20 mouse cellular contexts compared by ENCODE assay signal in the genomic region with DNA sequence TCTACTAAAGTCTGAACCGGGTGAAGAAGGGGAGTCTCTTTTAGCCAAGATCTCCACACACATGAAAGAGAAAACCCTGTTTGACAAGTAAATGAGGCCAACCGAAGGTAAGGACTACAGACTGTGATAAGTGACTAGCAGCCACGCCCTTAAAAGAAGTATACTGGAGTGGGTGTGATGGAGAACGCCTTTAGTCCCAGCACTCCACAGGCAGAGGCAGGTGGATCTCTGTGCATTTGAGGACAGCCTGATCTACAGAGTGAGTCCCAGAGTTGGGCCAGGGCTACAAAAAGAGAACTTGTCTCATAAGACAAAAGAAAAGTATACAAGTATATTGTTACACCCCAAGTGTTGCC. TPM values are rescaled to one million over a fixed set of nuclear protein-coding genes. Genes with fewer than 3 reads are reported as not detected.
DNase-seq lines count a peak whose midpoint lies in the region; ATAC-seq and TF ChIP-seq lines count a peak whose summit lies in the region.
"Had no signal": no experiment of that assay in that cellular context is flagged by ENCODE, and none has a peak within 500 bp of the region (broad histone marks: within the 10 kb centered on the region; RNA-seq: fewer than 3 reads in every experiment).

No protein-coding gene starts in this region.

- 16% methylated on average over 4 of the region's 4 CpGs for WGBS in liver, embryonic 14.5 days (ENCODE audit: insufficient replicate concordance)

- H3K79me2 ChIP-seq in MEL (ENCODE audit: control insufficient read depth, insufficient read depth, low read length, poor library complexity), result no peaks in the 10 kb centered on the region

- peaks cover 10 to 35% of the 10 kb centered on the region in 2 experiments for H3K4me1 ChIP-seq in MEL (ENCODE audit: control insufficient read depth in 1 of 2, insufficient read depth in 2 of 2, low read length in 2 of 2)
- peaks cover 14 to 39% of the 10 kb centered on the region in 2 experiments for H3K4me1 ChIP-seq in liver, embryonic 14.5 days (replicated peaks; ENCODE audit: control insufficient read depth in 2 of 2, insufficient read depth in 2 of 2, low read length in 1 of 2)

- no peak for TF ChIP-seq RAD21 in MEL (IDR thresholded peaks at IDR 0.05; ENCODE audit: low read depth, low read length)

- H3K4me3 ChIP-seq in MEL (ENCODE audit: control insufficient read depth in 1 of 2, insufficient read depth in 1 of 2, low read depth in 2 of 2, low read length in 2 of 2), result peak overlapping the region in 1 of 2 experiments; percentile 24; a peak in 2 of 4 replicates
- H3K4me3 ChIP-seq in liver, embryonic 14.5 days (ENCODE audit: insufficient read depth in 1 of 2, low read depth in 2 of 2, low read length in 2 of 2), result no peak overlapping the region
- H3K4me3 ChIP-seq: embryonic facial prominence, embryonic 13.5 days; forebrain, embryonic 10.5 days; gastrocnemius, adult 2 months; heart, embryonic 13.5 days; hindbrain, embryonic 15.5 days had no signal

- H3K36me3 ChIP-seq in MEL (ENCODE audit: control insufficient read depth in 1 of 2, insufficient read depth in 2 of 2, low read length in 2 of 2), result peaks cover 0 to 25% of the 10 kb centered on the region in 2 experiments; a peak in 2 of 4 replicates
- no peaks in the 10 kb centered on the region for H3K36me3 ChIP-seq in liver, embryonic 14.5 days (replicated peaks; ENCODE audit: control insufficient read depth, insufficient read depth, low read depth)
- H3K36me3 ChIP-seq: embryonic facial prominence, embryonic 13.5 days; forebrain, embryonic 10.5 days; heart, embryonic 13.5 days; hindbrain, embryonic 15.5 days had no signal

- no peaks in the 10 kb centered on the region for H3K9me3 ChIP-seq in MEL (replicated peaks; ENCODE audit: insufficient read depth, low read length)
- no peaks in the 10 kb centered on the region for H3K9me3 ChIP-seq in liver, embryonic 14.5 days (ENCODE audit: control insufficient read depth, low read length)
- H3K9me3 ChIP-seq: embryonic facial prominence, embryonic 13.5 days; forebrain, embryonic 10.5 days; heart, embryonic 13.5 days; hindbrain, embryonic 15.5 days had no signal

- no peak for TF ChIP-seq CTCF in MEL (IDR thresholded peaks at IDR 0.05 in 2 of 3, conservative IDR thresholded peaks at IDR 0.05 in 1 of 3; ENCODE audit: control insufficient read depth in 1 of 3, insufficient read depth in 1 of 3, low read depth in 2 of 3, low read length in 3 of 3, poor library complexity in 1 of 3, severe bottlenecking in 1 of 3)
- no peak for TF ChIP-seq CTCF in liver, embryonic 14.5 days (IDR thresholded peaks at IDR 0.05; ENCODE audit: low read depth)

- TF ChIP-seq POLR2A in MEL (IDR thresholded peaks at IDR 0.05; ENCODE audit: control insufficient read depth in 1 of 2, insufficient read depth in 1 of 2, low read depth in 1 of 2, low read length in 2 of 2, poor library complexity in 1 of 2), result no peak

- peak overlapping the region; percentile 34 for H3K4me2 ChIP-seq in liver, embryonic 14.5 days (ENCODE audit: low read depth)
- H3K4me2 ChIP-seq: embryonic facial prominence, embryonic 13.5 days; heart, embryonic 13.5 days; hindbrain, embryonic 15.5 days had no signal

- H3K9ac ChIP-seq in MEL (ENCODE audit: control insufficient read depth, low read depth, low read length, poor library complexity, severe bottlenecking), result peak overlapping the region; percentile 52
- no peak overlapping the region for H3K9ac ChIP-seq in liver, embryonic 14.5 days (replicated peaks)
- H3K9ac ChIP-seq: embryonic facial prominence, embryonic 13.5 days; heart, embryonic 13.5 days; hindbrain, embryonic 15.5 days had no signal

- no peaks in the 10 kb centered on the region for H3K27me3 ChIP-seq in MEL (ENCODE audit: control insufficient read depth in 1 of 2, insufficient read depth in 2 of 2, low read length in 2 of 2)
- no peaks in the 10 kb centered on the region for H3K27me3 ChIP-seq in liver, embryonic 14.5 days (ENCODE audit: control insufficient read depth, insufficient read depth, low read length)
- H3K27me3 ChIP-seq: embryonic facial prominence, embryonic 13.5 days; heart, embryonic 13.5 days had no signal

- no peak for DNase-seq in MEL (ENCODE audit: low read depth, low spot score)
- DNase-seq in liver, embryonic 14.5 days (ENCODE audit: low read depth in 3 of 3, low spot score in 3 of 3), result peak in 1 of 3 experiments; percentile 23
- DNase-seq in layer of hippocampus, postnatal 14 days (ENCODE audit: low spot score in 2 of 2), result no peak
- DNase-seq: adrenal gland, adult 2 months; adrenal gland, postnatal 36 days; cerebellum, adult 11 months; cerebellum, adult 9-10 months; cerebellum, postnatal 25 days; gastrocnemius, adult 2 months; gastrocnemius, postnatal 25 days; heart, postnatal 36 days had no signal

- H3K27ac ChIP-seq in MEL (ENCODE audit: control insufficient read depth, low read depth, low read length), result peak overlapping the region; percentile 78
- H3K27ac ChIP-seq in liver, embryonic 14.5 days, result no peak overlapping the region
- H3K27ac ChIP-seq: embryonic facial prominence, embryonic 13.5 days; forebrain, embryonic 10.5 days; gastrocnemius, adult 2 months; heart, embryonic 13.5 days; hindbrain, embryonic 15.5 days had no signal

- peak in 1 of 2 experiments; percentile 38; a peak in 2 of 4 replicates for TF ChIP-seq EP300 in MEL (IDR thresholded peaks at IDR 0.05; ENCODE audit: low read depth in 1 of 2, low read length in 2 of 2)
- no peak for TF ChIP-seq EP300 in liver, embryonic 14.5 days (IDR thresholded peaks at IDR 0.05; ENCODE audit: low read depth)

- 0 out of 2 replicates have a peak, but pooled peaks have one; percentile 40 for ATAC-seq in erythroblast, adult 5-6 weeks (replicated peaks; ENCODE audit: low FRiP score, poor library complexity, severe bottlenecking)
- ATAC-seq in liver, embryonic 14.5 days (ENCODE audit: insufficient read depth), result 0 out of 2 replicates have a peak, but pooled peaks have one; percentile 32
- ATAC-seq in megakaryocyte-erythroid progenitor cell, adult 5-6 weeks (replicated peaks; ENCODE audit: low FRiP score, low TSS enrichment, poor library complexity, severe bottlenecking), result 0 out of 2 replicates have a peak, but pooled peaks have one; percentile 7
- ATAC-seq in megakaryocyte progenitor cell, adult 5-6 weeks (replicated peaks; ENCODE audit: poor library complexity), result no peak
- ATAC-seq: forebrain, embryonic 14.5 days had no signal

TF ChIP-seq in MEL, 35 proteins besides CTCF, POLR2A, EP300 and RAD21:
- 0 out of 2 replicates have a peak, but pooled peaks have one; percentile 32 for TF ChIP-seq SIN3A (IDR thresholded peaks at IDR 0.05; ENCODE audit: low read length)
- no peak for TF ChIP-seq MAX (IDR thresholded peaks at IDR 0.05; ENCODE audit: low read length)
- TF ChIP-seq CHD1 (IDR thresholded peaks at IDR 0.05; ENCODE audit: low read depth, low read length), result 0 out of 2 replicates have a peak, but pooled peaks have one; percentile 7
- no peak for TF ChIP-seq CHD2 (IDR thresholded peaks at IDR 0.05; ENCODE audit: low read length)
- no peak for TF ChIP-seq ZKSCAN1 (IDR thresholded peaks at IDR 0.05; ENCODE audit: low read depth, low read length)
- no peak; the same call in 1 of the 2 replicates for TF ChIP-seq MXI1 (IDR thresholded peaks at IDR 0.05; ENCODE audit: low read depth, low read length)

RNA-seq across cellular contexts. Expression of gene Pyroxd2, which starts 6.7 kb away (rescaled TPM):
- 2.7 and 4.1 TPM in 2 replicates for total RNA-seq in MEL (2012; rRNA removed)
- polyA plus RNA-seq in MEL (2012; ENCODE audit: insufficient read depth in 1 of 2, insufficient read length in 2 of 2, low read depth in 1 of 2, low replicate concordance in 2 of 2, missing spikeins in 1 of 2), result 10 to 100 TPM in 1 of 2 experiments, not detected in 1; 17.0 TPM
- total RNA-seq in erythroblast, adult 5-6 weeks (2015; ENCODE audit: low replicate concordance), result 1.9 TPM in 1 of 2 replicates, not detected in the other
- total RNA-seq in erythroblast, adult 5-6 weeks (2017; ENCODE audit: low replicate concordance), result 0.17 and 1.5 TPM in 2 replicates
- polyA plus RNA-seq in liver, embryonic 14.5 days (2012; rRNA removed), result 2.8 and 3.2 TPM in 2 replicates
- polyA plus RNA-seq in liver, embryonic 14.5 days (2014; fragmentation: Nextera tagmentation; extraction: Ambion mirVana), result 1.4 and 2.0 TPM in 2 replicates
- 1.3 and 3.4 TPM in 2 replicates for total RNA-seq in megakaryocyte-erythroid progenitor cell, adult 5-6 weeks (2014; fragmentation: Nextera tagmentation)
- total RNA-seq in megakaryocyte-erythroid progenitor cell, adult 5-6 weeks (2017), result 0.42 and 0.76 TPM in 2 replicates
- total RNA-seq in megakaryocyte progenitor cell, adult 5-6 weeks (2015), result 3.6 and 3.8 TPM in 2 replicates
- 3.2 and 3.7 TPM in 2 replicates for total RNA-seq in megakaryocyte progenitor cell, adult 5-6 weeks (2017)
- 1 to 10 TPM; 3.0 to 3.1 TPM for total RNA-seq in layer of hippocampus, postnatal 14 days (2021)
- total RNA-seq: CH12.LX had no signal

RNA-seq across cellular contexts. Expression of gene Hps1, which starts 33.9 kb away (rescaled TPM):
- 20.0 and 22.6 TPM in 2 replicates for total RNA-seq in MEL (2012; rRNA removed)
- 10 to 100 TPM in 1 of 2 experiments, not detected in 1; 43.3 TPM for polyA plus RNA-seq in MEL (2012; ENCODE audit: insufficient read depth in 1 of 2, insufficient read length in 2 of 2, low read depth in 1 of 2, low replicate concordance in 2 of 2, missing spikeins in 1 of 2)
- total RNA-seq in erythroblast, adult 5-6 weeks (2015; ENCODE audit: low replicate concordance), result 1.2 and 4.8 TPM in 2 replicates
- 2.8 and 19.8 TPM in 2 replicates for total RNA-seq in erythroblast, adult 5-6 weeks (2017; ENCODE audit: low replicate concordance)
- polyA plus RNA-seq in liver, embryonic 14.5 days (2012; rRNA removed), result 6.1 and 6.2 TPM in 2 replicates
- 4.6 and 5.1 TPM in 2 replicates for polyA plus RNA-seq in liver, embryonic 14.5 days (2014; fragmentation: Nextera tagmentation; extraction: Ambion mirVana)
- 29.2 and 29.7 TPM in 2 replicates for total RNA-seq in megakaryocyte-erythroid progenitor cell, adult 5-6 weeks (2014; fragmentation: Nextera tagmentation)
- total RNA-seq in megakaryocyte-erythroid progenitor cell, adult 5-6 weeks (2017), result 18.7 and 21.6 TPM in 2 replicates
- 15.1 and 15.6 TPM in 2 replicates for total RNA-seq in megakaryocyte progenitor cell, adult 5-6 weeks (2015)
- 21.4 and 40.8 TPM in 2 replicates for total RNA-seq in megakaryocyte progenitor cell, adult 5-6 weeks (2017)
- 1 to 10 TPM; 7.2 to 9.9 TPM for total RNA-seq in layer of hippocampus, postnatal 14 days (2021)
